Mouse (Mus musculus): ENCODE measurements at regions not wholly inside any gene's neighbourhood (a gene's known extent, or its start where the extent isn't known, plus 50 kb on each side); places are given as distances from the start of the nearest gene placed in this dataset.

DNA sequence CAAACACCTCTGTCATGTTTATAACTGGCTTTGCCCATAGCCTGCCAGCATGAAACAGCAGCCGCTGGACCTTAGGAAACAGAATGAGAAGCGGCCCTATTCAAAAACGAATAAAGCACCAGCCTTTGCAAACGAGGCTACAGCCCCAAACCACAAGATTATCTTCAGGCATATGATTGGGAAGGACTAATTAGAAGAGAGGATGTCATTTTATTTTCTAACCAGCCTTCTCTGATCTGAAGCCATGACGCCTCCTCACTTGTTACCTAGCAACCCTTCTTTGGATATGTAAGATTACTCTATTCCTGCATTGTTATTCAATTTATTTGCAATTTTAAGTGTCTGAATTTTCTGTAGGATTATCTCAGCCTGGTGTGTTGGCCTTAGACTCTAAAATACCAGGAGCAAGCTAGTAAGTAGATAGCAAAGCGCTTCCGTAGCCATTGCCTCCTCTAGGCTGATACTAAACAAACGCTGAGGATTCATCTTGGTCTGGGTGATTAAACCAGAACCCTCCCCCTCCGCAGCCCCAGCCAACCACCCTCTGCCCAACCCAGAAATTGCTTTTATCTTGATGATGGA, 390.0 kb upstream of the Acvr2a start:
- no peak overlapping the region for H3K27ac ChIP-seq
- no peaks in the 10 kb centered on the region for H3K9me3 ChIP-seq (ENCODE audit: control insufficient read depth, low read length)
- no peak overlapping the region for H3K4me3 ChIP-seq (ENCODE audit: insufficient read depth in 1 of 2, low read depth in 2 of 2, low read length in 2 of 2)
- H3K4me1 ChIP-seq (replicated peaks; ENCODE audit: control insufficient read depth in 2 of 2, insufficient read depth in 2 of 2, low read length in 1 of 2) = no peaks in the 10 kb centered on the region
- H3K36me3 ChIP-seq (replicated peaks; ENCODE audit: control insufficient read depth, insufficient read depth, low read depth) = no peaks in the 10 kb centered on the region
- 55% methylated on average over 9 of the region's 9 CpGs for WGBS (ENCODE audit: insufficient replicate concordance)
- DNase-seq (ENCODE audit: low read depth in 3 of 3, low spot score in 3 of 3) = no peak
- no peaks in the 10 kb centered on the region for H3K27me3 ChIP-seq (ENCODE audit: control insufficient read depth, insufficient read depth, low read length)
- no peak overlapping the region for H3K4me2 ChIP-seq (ENCODE audit: low read depth)
- TF ChIP-seq CTCF (IDR thresholded peaks at IDR 0.05; ENCODE audit: low read depth) = no peak
- ATAC-seq (ENCODE audit: insufficient read depth) = no peak
- no peak overlapping the region for H3K9ac ChIP-seq (replicated peaks)

- no peaks in the 10 kb centered on the region for H3K4me1 ChIP-seq (replicated peaks; ENCODE audit: control insufficient read depth in 2 of 2, insufficient read depth in 2 of 2, low read length in 1 of 2)
- H3K4me2 ChIP-seq (ENCODE audit: low read depth) = no peak overlapping the region
- no peaks in the 10 kb centered on the region for H3K27me3 ChIP-seq (ENCODE audit: control insufficient read depth, insufficient read depth, low read length)
- H3K27ac ChIP-seq = no peak overlapping the region
- 37% methylated on average over 9 of the region's 9 CpGs for WGBS (ENCODE audit: insufficient replicate concordance)
- ATAC-seq (ENCODE audit: insufficient read depth) (no peak), DNase-seq (ENCODE audit: low read depth in 3 of 3, low spot score in 3 of 3) (no peak)
- TF ChIP-seq EP300 (IDR thresholded peaks at IDR 0.05; ENCODE audit: low read depth) (no peak), CTCF (IDR thresholded peaks at IDR 0.05; ENCODE audit: low read depth) (no peak)
- no peaks in the 10 kb centered on the region for H3K9me3 ChIP-seq (ENCODE audit: control insufficient read depth, low read length)
- H3K36me3 ChIP-seq (replicated peaks; ENCODE audit: control insufficient read depth, insufficient read depth, low read depth) = no peaks in the 10 kb centered on the region
- no peak overlapping the region for H3K9ac ChIP-seq (replicated peaks)
- no peak overlapping the region for H3K4me3 ChIP-seq (ENCODE audit: insufficient read depth in 1 of 2, low read depth in 2 of 2, low read length in 2 of 2)
Measured at GRCm38 (mm10) chr2:48424562-48424961, 389.3 kb upstream of the Acvr2a start.

- no peaks in the 10 kb centered on the region for H3K36me3 ChIP-seq (replicated peaks; ENCODE audit: control insufficient read depth, insufficient read depth, low read depth)
- no peaks in the 10 kb centered on the region for H3K4me1 ChIP-seq (replicated peaks; ENCODE audit: control insufficient read depth in 2 of 2, insufficient read depth in 2 of 2, low read length in 1 of 2)
- H3K9ac ChIP-seq (replicated peaks) = no peak overlapping the region
- ATAC-seq (ENCODE audit: insufficient read depth) = no peak
- no peak overlapping the region for H3K4me2 ChIP-seq (ENCODE audit: low read depth)
- TF ChIP-seq EP300 (IDR thresholded peaks at IDR 0.05; ENCODE audit: low read depth) (no peak), CTCF (IDR thresholded peaks at IDR 0.05; ENCODE audit: low read depth) (no peak)
- no peaks in the 10 kb centered on the region for H3K27me3 ChIP-seq (ENCODE audit: control insufficient read depth, insufficient read depth, low read length)
- WGBS (ENCODE audit: insufficient replicate concordance) = 40% methylated on average over 12 of the region's 12 CpGs
- no peak overlapping the region for H3K4me3 ChIP-seq (ENCODE audit: insufficient read depth in 1 of 2, low read depth in 2 of 2, low read length in 2 of 2)
- H3K9me3 ChIP-seq (ENCODE audit: control insufficient read depth, low read length) = no peaks in the 10 kb centered on the region
- H3K27ac ChIP-seq = no peak overlapping the region
- no peak for DNase-seq (ENCODE audit: low read depth in 3 of 3, low spot score in 3 of 3)
Measured at GRCm38 (mm10) chr2:48425200-48426090, 388.5 kb upstream of the Acvr2a start.

DNA sequence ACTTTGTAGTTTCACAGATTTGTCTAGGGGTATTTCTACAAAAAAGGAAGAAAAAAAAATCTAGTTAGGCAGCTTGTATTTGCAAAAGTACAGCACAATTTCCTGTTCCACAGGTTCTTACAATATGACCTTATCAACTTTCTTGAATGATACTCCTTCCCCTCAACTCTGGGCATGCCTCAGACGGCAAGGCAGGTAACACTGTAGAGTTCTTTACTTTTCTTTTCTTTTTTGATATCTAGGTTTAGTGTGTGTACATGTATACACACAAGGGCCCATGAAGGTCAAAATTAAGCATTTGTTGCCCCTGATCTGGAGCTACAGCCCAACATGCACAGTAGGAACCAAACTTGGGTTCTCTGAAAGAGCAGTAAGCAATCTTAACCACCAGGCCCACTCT, 381.4 kb upstream of the Acvr2a start:
- no peak overlapping the region for H3K27ac ChIP-seq
- no peaks in the 10 kb centered on the region for H3K4me1 ChIP-seq (replicated peaks; ENCODE audit: control insufficient read depth in 2 of 2, insufficient read depth in 2 of 2, low read length in 1 of 2)
- no peak overlapping the region for H3K4me3 ChIP-seq (ENCODE audit: insufficient read depth in 1 of 2, low read depth in 2 of 2, low read length in 2 of 2)
- ATAC-seq (ENCODE audit: insufficient read depth) = no peak
- no peak overlapping the region for H3K4me2 ChIP-seq (ENCODE audit: low read depth)
- TF ChIP-seq CTCF (IDR thresholded peaks at IDR 0.05; ENCODE audit: low read depth) = no peak
- TF ChIP-seq EP300 (IDR thresholded peaks at IDR 0.05; ENCODE audit: low read depth) = no peak
- H3K27me3 ChIP-seq (ENCODE audit: control insufficient read depth, insufficient read depth, low read length) = no peaks in the 10 kb centered on the region
- H3K9me3 ChIP-seq (ENCODE audit: control insufficient read depth, low read length) = no peaks in the 10 kb centered on the region
- H3K36me3 ChIP-seq (replicated peaks; ENCODE audit: control insufficient read depth, insufficient read depth, low read depth) = no peaks in the 10 kb centered on the region
- 46% methylated on average over 1 of the region's 1 CpGs for WGBS (ENCODE audit: insufficient replicate concordance)
- H3K9ac ChIP-seq (replicated peaks) = no peak overlapping the region
- no peak for DNase-seq (ENCODE audit: low read depth in 3 of 3, low spot score in 3 of 3)

DNA sequence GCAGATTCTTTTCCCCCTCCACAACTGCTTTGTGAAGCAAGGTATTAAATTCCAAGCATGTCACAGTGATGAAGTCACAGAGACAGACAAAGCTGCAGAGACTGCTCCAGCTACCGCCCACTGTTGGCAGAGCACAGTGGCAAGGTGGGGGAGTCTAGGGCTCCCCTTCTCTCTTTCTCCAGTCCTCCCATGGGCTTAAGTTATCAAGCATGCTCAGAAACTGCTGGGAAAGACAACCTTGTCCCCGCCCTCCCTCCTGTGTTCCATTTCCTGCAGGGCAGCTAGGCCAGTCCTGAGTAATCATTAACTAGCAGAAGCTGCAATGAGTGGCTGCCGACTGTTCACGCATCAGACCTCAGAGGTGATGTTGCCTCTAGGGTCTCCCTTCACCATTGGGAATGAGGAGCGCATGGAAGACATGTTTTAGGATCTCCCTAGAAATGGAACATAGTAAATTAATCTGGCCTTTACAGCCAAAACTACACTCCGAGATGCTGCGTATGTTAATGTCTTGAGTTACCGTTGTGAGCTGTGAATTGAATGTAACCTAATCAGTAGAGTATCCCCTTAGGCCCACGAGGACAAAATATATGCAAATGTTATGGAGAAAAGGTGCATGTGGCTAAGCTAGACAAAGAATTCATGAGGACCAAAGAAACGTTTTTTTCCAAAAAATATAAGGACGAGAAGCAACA, 372.5 kb upstream of the Acvr2a start:
- peak in 1 of 3 experiments; percentile 4 for DNase-seq (ENCODE audit: low read depth in 3 of 3, low spot score in 3 of 3)
- Histone ChIP-seq H3K27ac (no peak overlapping the region), H3K27me3 (ENCODE audit: control insufficient read depth, insufficient read depth, low read length) (no peaks in the 10 kb centered on the region), H3K9me3 (ENCODE audit: control insufficient read depth, low read length) (no peaks in the 10 kb centered on the region), H3K4me1 (replicated peaks; ENCODE audit: control insufficient read depth in 2 of 2, insufficient read depth in 2 of 2, low read length in 1 of 2) (peaks cover 0 to 2% of the 10 kb centered on the region in 2 experiments; a peak in 2 of 4 replicates), H3K9ac (replicated peaks) (no peak overlapping the region), H3K4me3 (ENCODE audit: insufficient read depth in 1 of 2, low read depth in 2 of 2, low read length in 2 of 2) (no peak overlapping the region), H3K36me3 (replicated peaks; ENCODE audit: control insufficient read depth, insufficient read depth, low read depth) (no peaks in the 10 kb centered on the region), H3K4me2 (ENCODE audit: low read depth) (no peak overlapping the region)
- TF ChIP-seq EP300 (IDR thresholded peaks at IDR 0.05; ENCODE audit: low read depth) (no peak), CTCF (IDR thresholded peaks at IDR 0.05; ENCODE audit: low read depth) (no peak)
- ATAC-seq (ENCODE audit: insufficient read depth) = 0 out of 2 replicates have a peak, but pooled peaks have one; percentile 11
- WGBS (ENCODE audit: insufficient replicate concordance) = 61% methylated on average over 11 of the region's 11 CpGs

Measured in liver, embryonic 14.5 days (tissue).